Mouse (Mus musculus): ENCODE results near the gene Safb.

Safb gene

DNA sequence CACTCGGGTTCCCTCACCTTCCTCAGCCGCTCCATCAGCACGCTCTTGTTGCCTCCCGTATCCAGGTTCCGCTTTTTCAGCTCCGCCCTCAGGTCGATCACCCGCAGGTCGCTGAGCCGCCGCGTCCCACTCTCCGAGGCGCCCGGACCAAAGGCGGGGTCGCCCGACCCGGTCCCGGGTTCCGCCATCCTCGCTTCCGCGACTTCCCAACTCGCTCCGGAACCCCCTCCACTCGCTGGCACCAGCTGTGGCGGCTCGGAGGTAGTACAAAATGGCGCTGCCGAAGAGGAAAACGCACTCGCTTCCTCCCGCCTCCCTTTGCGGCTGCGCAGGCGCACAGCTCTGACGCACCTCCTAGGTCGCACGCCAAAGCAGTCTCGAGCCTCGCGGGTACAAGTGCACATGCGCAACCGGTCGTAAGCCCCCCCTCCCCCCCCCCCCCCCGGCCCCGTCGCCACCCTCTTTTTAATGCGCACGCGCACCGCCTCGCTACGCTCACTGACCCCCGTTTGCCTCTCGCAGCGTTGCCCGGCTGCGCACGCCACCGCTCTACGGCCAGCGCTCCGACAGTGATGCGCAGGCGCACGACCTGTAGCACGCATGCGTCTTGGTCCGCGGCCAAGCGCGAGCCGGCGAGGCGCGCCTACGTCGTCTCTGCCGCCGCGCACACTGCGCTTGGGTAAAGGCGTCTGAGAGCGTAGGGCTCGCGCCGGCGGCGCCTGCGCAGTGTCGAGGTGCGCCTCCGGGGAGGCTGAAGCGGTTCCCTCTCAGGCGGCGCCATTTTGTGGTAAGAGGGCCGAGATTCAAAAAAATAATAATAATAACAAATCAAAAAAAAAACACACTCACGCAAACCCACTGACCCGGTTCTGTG lies at the start of gene Safb, which contains the start of gene Safb2:
TSS of gene Safb (plus strand) at position 569 of the 874 bp plus-strand sequence.
TSS of gene Safb2 (minus strand) at position 329 of the 874 bp plus-strand sequence.
- DNase-seq, result peak; percentile 98

GRCm38 (mm10) chr17:56536192-56536591 lies 48.4 kb upstream of the Safb start:
- no peak for DNase-seq

DNA sequence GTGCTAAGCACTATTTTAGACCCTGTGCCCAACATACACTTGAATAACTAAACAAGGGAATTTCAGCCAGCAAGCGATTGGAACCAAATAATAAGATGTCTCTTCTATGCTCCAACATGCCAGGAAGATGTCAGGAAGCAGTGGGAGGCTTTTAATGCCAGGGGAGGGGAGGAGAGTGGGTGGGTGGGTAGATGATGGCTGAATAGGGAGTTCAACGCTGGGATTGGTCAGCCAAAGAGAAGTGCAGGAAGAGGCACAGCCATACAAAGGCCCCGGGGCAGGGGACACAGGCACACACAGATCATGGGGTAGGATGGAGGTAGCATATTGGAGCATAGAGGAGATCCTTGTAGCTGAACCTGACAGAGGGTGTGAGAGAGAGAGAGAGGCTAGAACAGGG lies 47.8 kb upstream of the Safb start:
- DNase-seq, result no peak

DNA sequence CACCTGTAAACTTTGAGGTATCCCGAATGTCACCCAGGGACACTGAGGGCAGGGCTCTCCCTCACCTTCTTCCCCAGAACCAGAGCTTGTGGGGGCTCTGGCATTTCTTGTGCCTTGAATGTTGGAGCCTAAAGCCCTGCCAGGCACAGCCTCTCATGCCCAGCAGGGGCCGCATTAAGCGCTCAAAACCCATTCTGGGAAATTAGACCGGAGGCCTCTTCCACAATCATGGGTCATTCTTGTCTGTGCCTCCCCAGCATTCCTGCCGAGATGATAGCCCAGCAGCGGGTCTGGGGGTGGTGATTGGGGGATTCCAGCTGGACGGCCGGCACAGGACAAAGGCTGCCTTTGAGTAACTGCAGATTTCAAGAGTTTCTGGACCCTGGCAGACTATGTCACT lies 46.7 kb upstream of the Safb start:
- DNase-seq, result no peak

DNA sequence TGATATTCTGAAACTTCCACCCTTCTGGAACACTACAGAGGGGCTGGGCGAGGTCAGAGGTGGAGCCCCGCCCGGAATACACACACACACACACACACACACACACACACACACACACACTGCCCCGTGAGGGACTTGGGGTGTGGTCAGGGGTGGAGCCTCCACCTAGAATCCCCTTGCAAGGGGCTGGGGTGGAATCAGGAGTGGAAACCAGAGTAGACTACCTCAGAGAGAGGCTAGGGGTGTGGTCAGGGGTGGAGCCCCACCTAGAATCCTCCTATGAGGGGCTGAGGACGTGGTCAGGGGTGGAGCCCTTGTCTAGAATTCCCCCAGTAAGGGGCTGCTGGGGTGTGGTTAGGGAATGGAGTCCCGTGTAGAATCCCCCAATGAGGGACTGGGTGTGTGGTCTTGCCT lies 44.1 kb upstream of the Safb start:
- no peak for DNase-seq

DNA sequence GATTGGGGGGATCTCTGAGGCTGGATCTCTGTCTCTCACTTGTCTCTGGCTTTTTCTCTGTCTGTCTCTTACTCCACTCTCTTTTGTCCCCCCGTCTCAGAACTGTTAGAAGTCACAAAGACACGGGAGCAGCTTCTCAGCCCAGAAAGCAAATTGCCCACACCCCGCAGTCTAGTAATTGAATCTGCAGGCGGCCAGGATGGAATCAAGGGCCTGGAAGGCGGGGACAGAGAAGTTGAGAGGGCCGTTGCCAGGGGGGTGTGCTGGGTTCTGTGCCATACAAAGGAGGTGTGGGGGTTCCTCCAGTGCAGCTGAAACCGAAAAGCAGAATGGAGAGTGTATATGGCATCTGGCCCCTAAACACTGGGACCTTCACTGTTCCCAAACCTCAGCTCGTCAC lies 41.9 kb upstream of the Safb start:
- DNase-seq, result no peak

DNA sequence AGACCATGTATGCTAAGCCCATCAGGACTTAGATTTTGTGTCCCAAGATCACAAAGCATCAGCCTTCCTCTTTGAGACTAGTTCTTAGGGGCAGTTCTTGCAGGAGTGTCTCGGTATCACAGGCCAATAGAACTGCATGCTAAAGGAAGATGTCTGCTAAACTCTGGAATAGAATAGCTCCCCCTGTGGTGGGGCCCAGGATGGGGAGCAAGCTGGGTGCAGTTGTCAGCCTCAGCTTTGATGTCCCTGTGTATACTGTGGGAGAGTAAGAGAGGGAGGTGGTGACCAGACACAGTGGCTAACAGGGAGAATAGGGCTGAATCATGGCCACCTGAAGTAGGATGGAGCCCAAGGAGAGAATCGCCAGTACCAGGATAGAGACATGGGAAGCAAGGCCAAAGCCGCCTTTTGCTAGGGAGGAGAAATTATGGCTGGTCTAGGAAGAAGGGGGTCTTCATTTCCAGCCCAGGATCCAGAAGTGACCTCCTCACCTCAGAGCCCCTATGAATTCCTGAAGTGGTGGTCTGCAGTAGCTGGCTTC lies 40.9 kb upstream of the Safb start:
- no peak for DNase-seq

DNA sequence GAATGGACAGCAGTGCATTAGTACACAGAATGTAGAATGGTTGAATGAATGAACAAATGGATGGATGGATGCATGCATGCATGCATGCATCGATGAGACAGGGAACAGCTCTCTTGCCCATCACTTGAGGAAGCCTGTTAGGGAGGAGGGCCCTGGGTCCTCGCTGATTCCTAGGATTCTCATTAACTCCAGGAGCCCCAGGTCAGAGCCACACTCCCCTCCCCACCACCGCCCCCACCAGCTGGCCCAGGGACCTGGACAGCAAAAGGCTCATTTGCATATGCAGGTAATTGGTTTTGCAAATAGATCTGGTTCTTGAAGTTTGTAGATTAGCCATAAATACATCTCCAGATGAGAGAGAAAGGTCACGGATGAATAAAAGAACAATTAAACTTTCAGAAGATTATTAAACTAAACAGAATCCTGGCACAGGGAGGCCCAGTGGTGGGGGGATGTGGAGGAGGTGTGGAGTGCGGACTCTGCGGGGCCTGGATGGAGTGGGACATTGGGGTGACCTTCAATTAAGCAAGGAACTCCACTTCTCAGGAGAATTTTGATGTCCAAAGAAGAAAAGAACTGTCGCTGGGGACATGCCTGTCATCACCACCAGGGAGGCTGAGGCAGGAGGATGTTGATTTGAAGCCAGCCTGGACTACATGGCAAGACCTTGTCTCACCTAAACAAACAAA lies 39.8 kb upstream of the Safb start:
- no peak for DNase-seq

GRCm38 (mm10) chr17:56545945-56546344 lies 38.7 kb upstream of the Safb start:
- peak; percentile 39 for DNase-seq

DNA sequence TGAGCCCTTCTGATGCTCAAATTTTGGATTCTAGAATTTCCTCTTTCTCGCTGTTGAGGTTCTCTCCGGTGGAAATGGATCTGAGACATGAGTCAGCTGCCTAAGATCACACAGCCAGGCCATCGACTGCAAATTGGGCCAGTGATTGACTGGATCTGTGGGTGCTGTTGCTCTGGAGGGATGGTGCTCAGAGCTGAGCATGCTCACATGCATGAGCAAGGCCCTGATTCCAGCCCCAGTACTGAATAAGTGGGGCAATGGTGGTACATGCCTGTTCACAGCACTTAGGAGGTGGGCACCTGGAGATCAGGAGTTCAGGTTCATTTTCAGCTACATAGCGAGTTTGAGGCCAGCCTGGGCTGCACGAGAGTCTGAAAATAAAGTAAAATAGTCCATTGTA lies 38.0 kb upstream of the Safb start:
- peak; percentile 2 for DNase-seq

DNA sequence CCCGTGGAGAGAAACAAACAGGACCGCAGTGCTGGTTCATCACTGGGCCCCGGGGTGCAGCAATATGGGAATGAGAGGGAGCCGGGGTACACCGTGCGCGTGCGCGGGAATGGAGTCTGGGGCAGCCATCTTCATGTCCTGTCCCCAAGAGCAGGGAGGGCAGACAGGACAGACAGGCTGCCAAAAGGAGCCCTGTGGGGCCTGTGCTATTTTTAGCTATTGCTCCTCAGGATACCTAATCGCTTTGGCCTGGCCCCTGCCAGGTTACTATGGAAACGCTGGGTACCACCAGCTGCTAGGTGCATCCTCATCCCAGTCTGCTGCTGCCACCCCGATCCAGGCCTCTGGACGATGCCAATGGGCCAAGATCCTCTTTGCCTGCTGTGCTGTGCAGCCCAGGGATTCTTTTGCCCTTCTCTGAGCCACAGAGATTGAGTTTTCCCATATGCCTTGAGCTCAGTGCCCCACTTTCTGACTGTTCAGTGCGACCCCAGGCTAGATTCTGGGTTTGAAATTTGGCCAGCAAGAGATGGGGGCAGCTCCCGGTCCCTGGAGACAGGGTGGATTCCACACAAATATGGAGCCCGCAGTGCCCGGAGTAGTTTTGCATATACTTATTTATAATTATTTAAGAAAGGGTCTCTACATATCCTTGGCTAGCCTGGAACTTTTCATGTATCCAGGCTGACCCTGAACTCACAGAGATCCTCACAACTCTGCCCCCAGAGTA lies 37.3 kb upstream of the Safb start:
- DNase-seq, result peak; percentile 3

- DNase-seq, result peak; percentile 2
Measured at GRCm38 (mm10) chr17:56547846-56548604, 36.6 kb upstream of the Safb start.

- no peak for DNase-seq
Measured at GRCm38 (mm10) chr17:56548605-56549105, 36.0 kb upstream of the Safb start.

DNA sequence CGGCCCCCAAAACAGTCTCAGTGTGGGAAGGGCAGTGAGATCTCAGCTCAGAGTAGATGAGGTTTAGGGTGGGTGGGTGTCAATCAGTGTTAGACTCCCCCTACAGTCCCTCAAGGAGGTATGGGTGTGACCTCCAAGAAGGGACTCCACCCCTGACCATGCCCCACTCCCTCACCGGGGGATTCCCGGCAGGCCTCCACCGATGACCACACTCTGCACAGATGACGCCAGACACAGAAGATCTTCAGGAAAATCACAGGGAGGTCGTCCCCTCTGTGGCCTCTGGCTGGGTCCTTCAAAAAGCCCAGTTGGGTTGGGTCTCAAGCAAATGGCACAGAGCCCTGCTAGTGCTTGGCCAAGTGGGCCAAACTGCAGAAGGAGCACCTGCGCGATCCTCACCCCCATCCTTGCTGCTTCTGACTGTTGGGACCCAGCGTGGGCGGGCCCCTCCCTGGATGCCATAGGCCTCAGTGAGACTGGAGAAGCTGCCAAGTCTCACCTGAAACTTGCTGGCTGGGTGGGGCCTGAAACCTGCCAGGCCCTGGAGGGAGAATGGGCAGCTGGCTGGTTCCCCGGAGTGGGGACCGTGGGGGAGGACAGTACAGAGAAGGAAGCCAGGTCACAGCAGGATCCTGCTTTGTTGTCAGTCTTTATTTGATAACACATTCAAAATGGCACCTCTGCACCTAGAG lies 33.7 kb upstream of the Safb start:
- DNase-seq, result peak; percentile 2

GRCm38 (mm10) chr17:56551841-56552581 lies 32.6 kb upstream of the Safb start:
- peak; percentile 2 for DNase-seq

GRCm38 (mm10) chr17:56552781-56553363 lies 31.8 kb upstream of the Safb start:
- peak; percentile 77 for DNase-seq

DNA sequence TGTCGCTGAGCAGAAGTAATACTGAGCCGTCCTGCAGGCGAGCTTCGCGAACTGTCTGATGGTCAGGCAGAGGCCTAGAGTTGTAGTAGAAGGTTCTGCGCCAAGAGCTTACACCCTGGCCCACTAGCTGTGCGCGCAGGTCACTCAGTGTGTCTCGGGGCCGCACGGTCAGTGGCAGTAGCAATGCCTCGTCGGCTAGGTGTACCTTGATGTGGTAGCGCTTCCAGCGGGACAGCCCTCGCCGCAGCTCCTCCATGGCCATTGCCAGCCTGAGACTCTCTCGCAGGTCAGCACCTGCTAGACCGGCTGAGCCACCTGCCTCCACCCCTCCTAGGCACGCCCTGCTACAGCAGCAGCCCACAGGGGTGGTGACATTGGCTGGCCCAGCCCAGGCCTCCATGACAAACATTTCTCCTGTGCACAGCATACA lies 30.5 kb upstream of the Safb start, which contains the start of gene Gm20219:
TSS of gene Gm20219 (minus strand) at position 266 of the 430 bp plus-strand sequence.
- peak; percentile 29 for DNase-seq

DNA sequence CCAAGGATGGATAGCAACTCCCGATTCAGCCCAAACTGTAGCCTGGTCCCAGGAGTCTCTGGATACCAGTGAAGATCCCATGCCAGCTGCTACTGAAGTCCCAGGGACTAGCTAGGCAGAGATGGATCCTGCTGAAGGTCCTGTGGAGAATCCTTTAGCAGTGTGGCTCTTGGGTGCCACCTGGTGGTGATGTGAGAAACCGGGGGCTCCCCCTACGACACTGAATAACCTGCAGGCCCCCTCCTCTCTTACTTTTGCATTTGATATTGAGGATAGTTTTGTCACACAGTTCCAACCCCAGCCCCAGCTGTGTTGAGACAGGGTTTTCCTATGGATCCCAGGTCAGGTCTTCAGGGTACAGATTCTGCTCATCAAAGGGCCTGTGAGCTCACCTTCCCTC lies 26.2 kb upstream of the Safb start:
- peak; percentile 64 for DNase-seq

- DNase-seq, result no peak
Measured at GRCm38 (mm10) chr17:56559386-56559785, 25.2 kb upstream of the Safb start.

DNA sequence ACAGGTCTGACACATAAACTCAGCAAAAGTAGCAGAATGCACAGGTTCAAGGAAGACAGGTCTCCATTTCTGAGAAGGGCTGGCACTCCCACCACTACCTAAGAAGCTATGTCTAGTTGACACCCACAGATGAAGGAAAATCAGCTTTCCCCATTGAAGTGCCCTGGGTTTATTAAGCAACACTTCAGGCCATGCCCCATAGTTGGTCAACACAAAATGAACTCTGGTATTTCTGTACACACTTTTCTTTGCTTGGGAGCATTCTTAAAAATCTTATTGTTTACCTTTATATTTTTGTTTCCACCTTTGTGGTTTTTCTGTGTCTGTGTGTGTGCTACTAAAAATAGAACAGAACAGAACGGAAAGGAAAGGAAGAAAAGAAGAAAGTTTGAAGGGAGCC lies 24.5 kb upstream of the Safb start:
- no peak for DNase-seq
